Mouse (Mus musculus) stomach, adult 2 months (tissue): ENCODE data around the gene Arv1. TPM values are rescaled to one million over a fixed set of nuclear protein-coding genes. Genes with fewer than 3 reads are reported as not detected.

ENCODE experiments used
- polyA plus RNA-seq: library from polyadenylated mRNA; depleted of rRNA; stranded (reverse); fragments of >200 nt; gene quantifications from 2 replicates; pipeline ENCODE4 v1.2.3, GENCODE M21; 2012; rRNA removed

The Arv1 gene
- polyA plus RNA-seq = 3.8 and 5.6 TPM in 2 replicates

GRCm38 (mm10) chr8:124721862-124722515, at the start of gene Arv1, which contains the start of gene Ttc13:
TSS of gene Arv1 (plus strand) at chr8:124722139.
TSS of gene Ttc13 (minus strand) at chr8:124721983.

DNA sequence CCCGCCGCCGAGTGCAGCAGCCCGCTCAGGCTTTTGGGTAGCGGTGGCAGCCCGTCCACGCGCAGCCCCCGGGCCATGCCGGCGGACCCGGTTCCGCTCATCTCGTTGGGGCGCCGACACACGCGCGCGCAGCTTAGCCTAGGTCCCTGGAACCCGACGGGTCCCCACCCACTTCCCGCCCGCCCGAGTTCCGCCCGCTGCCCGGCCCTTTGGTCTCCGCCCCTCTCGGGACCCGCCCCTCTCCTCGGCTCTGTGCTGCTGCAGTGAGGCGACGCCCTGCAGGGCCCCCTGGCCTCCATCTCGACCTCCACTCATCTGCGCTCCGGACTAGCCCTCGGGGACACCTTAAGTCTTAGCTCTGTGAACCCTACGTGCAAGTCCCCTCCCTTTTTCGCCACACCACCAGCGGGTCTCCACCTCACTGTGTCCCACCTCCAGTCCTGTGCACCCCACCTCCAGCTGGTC, 29.8 kb downstream of the Arv1 start, which contains the start of gene Fam89a:
TSS of gene Fam89a (minus strand) at position 124 of the 465 bp plus-strand sequence.

Other genes starting within 250 kb of the Arv1 start
- 8.0 and 9.6 TPM in 2 replicates for gene Cog2, start 201.4 kb upstream of the Arv1 start, polyA plus RNA-seq
- gene Agt, start 152.4 kb upstream of the Arv1 start, polyA plus RNA-seq = 23.8 and 24.1 TPM in 2 replicates
- 59.0 and 61.5 TPM in 2 replicates for gene Capn9, start 146.0 kb upstream of the Arv1 start, polyA plus RNA-seq
- 21.7 and 26.5 TPM in 2 replicates for gene 2310022B05Rik, start 58.8 kb upstream of the Arv1 start, polyA plus RNA-seq
- gene Ttc13, start 156 bp upstream of the Arv1 start, polyA plus RNA-seq = 5.2 and 6.2 TPM in 2 replicates
- gene Fam89a, start 29.7 kb downstream of the Arv1 start, polyA plus RNA-seq = 2.8 and 10.2 TPM in 2 replicates
- gene Trim67, start 71.0 kb downstream of the Arv1 start, polyA plus RNA-seq = 0.03 and 0.05 TPM in 2 replicates
- 13.7 and 15.2 TPM in 2 replicates for gene Gnpat, start 140.9 kb downstream of the Arv1 start, polyA plus RNA-seq
- gene 2810004N23Rik, start 141.0 kb downstream of the Arv1 start, polyA plus RNA-seq = 4.3 and 4.4 TPM in 2 replicates
- gene Exoc8, start 175.6 kb downstream of the Arv1 start, polyA plus RNA-seq = 3.0 and 4.3 TPM in 2 replicates
- gene Sprtn, start 175.7 kb downstream of the Arv1 start, polyA plus RNA-seq = 3.0 and 3.6 TPM in 2 replicates
- 9.9 and 13.9 TPM in 2 replicates for gene Egln1, start 227.2 kb downstream of the Arv1 start, polyA plus RNA-seq